Mouse (Mus musculus): ENCODE measurements around the gene Gal3st4. TPM values are rescaled to one million over a fixed set of nuclear protein-coding genes. Genes with fewer than 3 reads are reported as not detected.

The Gal3st4 gene
- total RNA-seq, 2 experiments from 2014 or later: 0.12 TPM; not detected in 1

GRCm38 (mm10) chr5:138262582-138263240, 9.9 kb downstream of the Gal3st4 start:
- ATAC-seq (replicated peaks; ENCODE audit: poor library complexity): no peak

GRCm38 (mm10) chr5:138262001-138262400, 10.6 kb downstream of the Gal3st4 start:
- ATAC-seq (replicated peaks; ENCODE audit: poor library complexity): peak; percentile 6; the same call in 1 of the 2 replicates

GRCm38 (mm10) chr5:138260834-138261233, 11.8 kb downstream of the Gal3st4 start:
- ATAC-seq (replicated peaks; ENCODE audit: poor library complexity): peak; percentile 11

- ATAC-seq (replicated peaks; ENCODE audit: poor library complexity): no peak
Observed at GRCm38 (mm10) chr5:138260051-138260450, 12.6 kb downstream of the Gal3st4 start.

- no peak for ATAC-seq (replicated peaks; ENCODE audit: poor library complexity)
Observed at GRCm38 (mm10) chr5:138258993-138259392, 13.6 kb downstream of the Gal3st4 start.

GRCm38 (mm10) chr5:138258542-138258941, 14.1 kb downstream of the Gal3st4 start:
- ATAC-seq (replicated peaks; ENCODE audit: poor library complexity): no peak

GRCm38 (mm10) chr5:138258078-138258477, 14.6 kb downstream of the Gal3st4 start:
- ATAC-seq (replicated peaks; ENCODE audit: poor library complexity): no peak

- no peak for ATAC-seq (replicated peaks; ENCODE audit: poor library complexity)
Observed at GRCm38 (mm10) chr5:138257585-138257978, 15.1 kb downstream of the Gal3st4 start.

- peak; percentile 38 for ATAC-seq (replicated peaks; ENCODE audit: poor library complexity)
Observed at GRCm38 (mm10) chr5:138256966-138257584, 15.6 kb downstream of the Gal3st4 start.

- no peak for ATAC-seq (replicated peaks; ENCODE audit: poor library complexity)
Observed at GRCm38 (mm10) chr5:138256094-138256467, 16.6 kb downstream of the Gal3st4 start.

GRCm38 (mm10) chr5:138255353-138256093, 17.1 kb downstream of the Gal3st4 start, which contains the start of gene Lamtor4:
Gene Lamtor4 (plus strand): TSS chr5:138255482.
- peak; percentile 78 for ATAC-seq (replicated peaks; ENCODE audit: poor library complexity)

- no peak for ATAC-seq (replicated peaks; ENCODE audit: poor library complexity)
Observed at GRCm38 (mm10) chr5:138253061-138253460, 19.6 kb downstream of the Gal3st4 start.

- ATAC-seq (replicated peaks; ENCODE audit: poor library complexity): no peak
Observed at GRCm38 (mm10) chr5:138251144-138251543, 21.5 kb downstream of the Gal3st4 start.

GRCm38 (mm10) chr5:138241511-138241910, 31.1 kb downstream of the Gal3st4 start:
- no peak for ATAC-seq (replicated peaks; ENCODE audit: poor library complexity)

- ATAC-seq (replicated peaks; ENCODE audit: poor library complexity): no peak
Observed at GRCm38 (mm10) chr5:138234224-138234623, 38.4 kb downstream of the Gal3st4 start.

- no peak for ATAC-seq (replicated peaks; ENCODE audit: poor library complexity)
Observed at GRCm38 (mm10) chr5:138233778-138234177, 38.9 kb downstream of the Gal3st4 start.

GRCm38 (mm10) chr5:138229511-138229910, 43.1 kb downstream of the Gal3st4 start:
- peak; percentile 23; the same call in 1 of the 2 replicates for ATAC-seq (replicated peaks; ENCODE audit: poor library complexity)

GRCm38 (mm10) chr5:138228026-138228425, 44.6 kb downstream of the Gal3st4 start:
- ATAC-seq (replicated peaks; ENCODE audit: poor library complexity): peak; percentile 60

GRCm38 (mm10) chr5:138227367-138227766, 45.3 kb downstream of the Gal3st4 start:
- ATAC-seq (replicated peaks; ENCODE audit: poor library complexity): peak; percentile 86

- peak; percentile 32; the same call in 1 of the 2 replicates for ATAC-seq (replicated peaks; ENCODE audit: poor library complexity)
Observed at GRCm38 (mm10) chr5:138226491-138226890, 46.1 kb downstream of the Gal3st4 start.

- no peak for ATAC-seq (replicated peaks; ENCODE audit: poor library complexity)
Observed at GRCm38 (mm10) chr5:138225700-138226099, 46.9 kb downstream of the Gal3st4 start, which contains the start of gene Nxpe5. Gene Nxpe5 (plus strand): TSS chr5:138225898.

GRCm38 (mm10) chr5:138223287-138223686, 49.4 kb downstream of the Gal3st4 start:
- no peak for ATAC-seq (replicated peaks; ENCODE audit: poor library complexity)

Data from megakaryocyte progenitor cell, adult 5-6 weeks (primary cell).